Mouse (Mus musculus) liver, embryonic 14.5 days (tissue): Measurements from ENCODE around the gene Adam15.

Experiments used
- CTCF ChIP-seq: IDR thresholded peaks from 2 replicates; pipeline ENCODE4 v1.5.1; 2016; ENCODE audit warnings: antibody characterized with exemption, low read depth, control low read depth
- EP300 ChIP-seq: IDR thresholded peaks from 2 replicates; pipeline ENCODE4 v1.6.1; 2016; ENCODE audit warnings: antibody characterized with exemption, low read depth

DNA sequence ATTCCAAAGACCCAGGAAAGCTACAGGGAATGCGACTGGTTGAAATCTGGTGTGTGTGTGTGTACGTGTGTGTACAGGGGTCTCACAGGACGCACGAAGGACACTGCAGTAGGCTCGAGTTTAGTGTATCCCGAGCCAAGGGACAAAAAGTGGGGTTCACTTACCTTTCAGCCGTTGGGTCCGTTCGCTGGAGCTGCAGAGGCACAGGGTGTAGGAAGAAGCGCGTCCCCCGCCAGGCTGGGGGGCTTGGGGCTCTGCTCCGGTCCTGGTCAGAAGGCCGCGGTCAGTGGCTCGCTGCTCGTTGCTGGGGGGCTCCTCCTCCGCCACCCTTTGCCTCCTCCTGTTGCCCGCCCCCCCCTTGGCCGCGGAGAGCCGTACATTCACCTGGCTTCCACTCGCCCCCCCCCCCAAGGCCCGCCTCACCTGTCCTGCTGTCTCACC, 43.1 kb upstream of the Adam15 start:
- no peak for TF ChIP-seq CTCF
- no peak for TF ChIP-seq EP300
